Mouse (Mus musculus) monocyte, adult 5-6 weeks (primary cell): ENCODE results near the gene Ereg. TPM values are rescaled to one million over a fixed set of nuclear protein-coding genes. Genes with fewer than 3 reads are reported as not detected.

ENCODE experiments used
- ATAC-seq: fragments of 153-309, 156-312 bp; replicated peaks from 2 replicates; pipeline ENCODE4 v1.8.0; 2017; ENCODE audit warnings: mild to moderate bottlenecking; ENCODE audit not compliant: low TSS enrichment, insufficient number of reproducible peaks, severe bottlenecking, poor library complexity, low FRiP score
- total RNA-seq: library from RNA; stranded (forward); fragments of 200-1000, 200-491, 200-594 nt; gene quantifications from 3 replicates; pipeline ENCODE4 v1.2.3, GENCODE M21; 2017

Gene Ereg
- total RNA-seq, result not detected in 3 replicates

DNA sequence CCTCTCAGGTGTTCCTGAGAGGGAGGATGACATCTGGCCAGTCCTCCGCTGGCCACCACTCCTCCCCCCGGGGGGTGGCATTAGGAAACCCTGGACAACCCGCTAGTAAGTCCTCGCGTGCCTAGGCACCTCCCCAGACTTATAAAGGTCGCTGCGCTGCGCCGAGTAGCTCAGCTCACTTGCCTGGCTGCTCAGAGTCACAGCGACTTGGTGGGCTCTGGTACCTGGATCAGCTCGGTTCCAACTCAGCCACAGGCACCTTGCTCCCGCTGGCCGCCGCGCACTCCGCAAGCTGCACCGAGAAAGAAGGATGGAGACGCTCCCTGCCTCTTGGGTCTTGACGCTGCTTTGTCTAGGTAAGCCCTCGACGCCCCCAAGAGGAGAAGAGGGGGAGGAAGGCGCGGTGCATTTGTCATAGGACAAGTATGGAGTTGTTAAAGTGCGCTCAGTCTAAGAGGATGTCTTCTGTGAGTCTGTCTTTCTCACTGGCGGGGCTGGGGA is at the start of gene Ereg:
TSS of gene Ereg (plus strand) at position 173 of the 501 bp plus-strand sequence.
- no peak for ATAC-seq

- no peak for ATAC-seq
Measured at GRCm38 (mm10) chr5:91027164-91027563, 47.3 kb upstream of the Ereg start, which contains the start of gene Epgn. Gene Epgn, plus strand, starts transcription at chr5:91027464.

DNA sequence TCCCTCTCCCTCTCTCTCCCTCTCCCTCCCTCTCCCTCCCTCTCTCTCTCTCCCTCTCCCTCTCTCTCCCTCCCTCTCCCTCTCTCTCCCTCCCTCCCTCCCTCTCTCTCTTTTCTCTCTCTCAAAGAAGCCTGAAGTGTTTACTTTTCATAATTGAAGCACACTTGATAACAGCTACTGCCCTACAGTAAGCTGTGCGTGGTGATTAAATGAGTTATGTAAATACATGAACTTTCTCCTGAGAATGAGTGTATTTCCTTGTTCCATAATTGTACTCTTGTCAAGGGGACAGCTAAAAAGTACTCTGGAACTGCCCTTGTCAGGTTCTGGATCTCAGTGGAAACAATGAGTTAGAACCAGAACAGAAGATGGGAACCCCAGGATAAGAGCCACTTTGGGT is 46.6 kb upstream of the Ereg start:
- ATAC-seq, result no peak

- ATAC-seq, result no peak
Measured at GRCm38 (mm10) chr5:91030629-91031028, 43.8 kb upstream of the Ereg start.

DNA sequence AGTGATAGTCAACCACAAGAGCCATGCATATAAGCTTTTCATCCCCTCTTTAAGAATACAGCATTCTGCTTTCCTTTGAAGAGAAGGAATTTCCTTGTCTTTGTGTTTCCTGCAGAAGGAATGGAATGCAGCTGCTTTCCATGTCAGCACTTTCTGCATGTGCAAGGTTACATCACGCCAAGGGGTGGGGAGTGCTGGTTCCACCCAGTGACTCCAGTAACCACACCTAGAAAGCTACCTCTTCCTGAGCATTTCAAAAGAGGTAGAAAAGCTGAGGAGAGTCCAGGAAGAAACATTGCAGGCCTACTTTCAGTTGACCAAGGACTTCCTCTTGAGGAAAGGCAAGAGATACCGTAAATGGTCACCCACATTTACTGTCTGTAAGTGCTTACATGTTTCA is 39.1 kb upstream of the Ereg start:
- no peak for ATAC-seq

DNA sequence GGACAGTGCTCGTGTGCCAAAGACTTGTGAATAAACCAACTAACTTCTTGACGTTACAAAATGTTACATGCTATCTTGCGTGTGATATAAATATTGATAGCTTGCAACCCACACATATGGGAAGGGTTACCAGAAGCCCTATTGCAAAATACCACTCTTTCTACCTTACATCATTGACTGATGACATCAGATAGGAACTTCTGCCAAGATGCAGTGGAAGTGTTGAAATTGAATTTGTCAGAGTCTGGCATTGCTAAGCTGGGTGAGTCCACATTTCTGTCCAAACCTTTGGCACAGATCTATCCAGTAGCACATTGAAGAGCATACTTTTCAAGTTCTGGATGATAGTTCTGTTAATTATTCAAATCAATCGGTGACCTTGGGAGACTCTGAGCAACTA is 37.8 kb upstream of the Ereg start:
- peak; percentile 47; the same call in 1 of the 2 replicates for ATAC-seq

GRCm38 (mm10) chr5:91037756-91038155 is 36.7 kb upstream of the Ereg start:
- no peak for ATAC-seq

GRCm38 (mm10) chr5:91038547-91038946 is 35.9 kb upstream of the Ereg start:
- no peak for ATAC-seq

GRCm38 (mm10) chr5:91038963-91039362 is 35.5 kb upstream of the Ereg start:
- no peak for ATAC-seq

DNA sequence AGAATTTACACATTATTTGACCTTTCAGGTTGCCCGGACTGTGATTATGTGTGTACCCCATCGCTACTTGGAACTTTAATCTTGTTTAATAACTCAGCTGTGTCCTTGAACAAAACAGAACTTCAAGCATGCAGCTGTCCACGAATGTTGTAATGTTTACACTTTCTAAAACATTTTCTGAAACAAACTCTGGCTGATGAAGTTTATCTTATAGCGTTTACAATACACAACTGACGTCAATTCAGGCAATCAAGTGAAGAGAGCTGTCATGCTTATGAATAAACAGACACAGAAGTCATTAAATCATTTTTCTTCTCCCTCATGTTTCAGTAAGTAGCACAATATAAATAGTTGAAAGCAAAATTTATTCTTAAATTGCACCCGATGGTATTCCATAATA is 26.4 kb upstream of the Ereg start:
- ATAC-seq, result no peak

GRCm38 (mm10) chr5:91048397-91048796 is 26.0 kb upstream of the Ereg start:
- ATAC-seq, result no peak

- ATAC-seq, result no peak
Measured at GRCm38 (mm10) chr5:91072340-91072739, 2.1 kb upstream of the Ereg start.

- no peak for ATAC-seq
Measured at GRCm38 (mm10) chr5:91073626-91074025, 796 bp upstream of the Ereg start.

- ATAC-seq, result no peak
Measured at GRCm38 (mm10) chr5:91074026-91074425, 396 bp upstream of the Ereg start.

- ATAC-seq, result no peak
Measured at GRCm38 (mm10) chr5:91075021-91075420, 599 bp downstream of the Ereg start.

GRCm38 (mm10) chr5:91083016-91083415 is 8.6 kb downstream of the Ereg start:
- ATAC-seq, result no peak

DNA sequence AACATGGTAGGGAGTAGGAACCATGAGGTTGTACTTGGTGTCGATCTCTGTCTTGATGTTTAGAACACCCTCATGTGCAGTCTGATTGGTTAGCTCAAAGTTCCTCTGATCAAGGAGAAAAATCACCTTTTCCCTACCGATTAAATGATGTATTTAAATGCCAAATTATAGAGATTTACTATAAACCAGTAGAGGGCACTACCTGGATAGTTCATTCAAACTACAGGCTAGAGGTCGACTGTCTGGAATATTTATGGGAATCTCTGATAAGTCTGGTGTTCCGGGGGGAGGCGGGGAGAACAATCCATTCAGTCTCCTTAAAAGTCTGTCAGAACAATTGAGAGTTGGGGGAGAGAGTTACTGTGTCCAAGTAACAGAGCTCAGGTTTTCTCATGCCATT is 10.9 kb downstream of the Ereg start:
- no peak for ATAC-seq

DNA sequence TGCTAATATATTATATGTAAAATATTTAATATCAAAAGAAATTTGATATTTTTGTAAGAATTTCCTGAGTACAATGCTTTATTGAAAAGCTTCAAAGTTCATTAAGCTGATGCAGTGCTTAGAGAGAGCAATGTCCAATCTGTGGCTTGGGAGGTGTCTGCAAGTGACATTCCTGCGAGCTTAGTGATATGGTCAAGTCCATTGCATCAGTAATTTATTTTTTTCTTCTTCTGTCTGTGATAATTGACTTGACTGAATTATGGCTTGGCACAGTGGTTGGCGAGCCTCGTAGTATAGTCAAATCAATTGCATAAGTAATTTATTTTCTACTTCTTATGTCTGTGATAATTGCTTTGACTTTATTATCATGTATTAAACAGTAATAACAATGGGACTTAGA is 15.9 kb downstream of the Ereg start:
- ATAC-seq, result no peak

GRCm38 (mm10) chr5:91097911-91098614 is 23.6 kb downstream of the Ereg start:
- no peak for ATAC-seq

- ATAC-seq, result no peak
Measured at GRCm38 (mm10) chr5:91101742-91102141, 27.3 kb downstream of the Ereg start.
